Mouse (Mus musculus) intestine, embryonic 14.5 days (tissue): ENCODE measurements around the gene Magix. TPM values are rescaled to one million over a fixed set of nuclear protein-coding genes. Genes with fewer than 3 reads are reported as not detected.

ENCODE experiments used
- ATAC-seq: fragments of 200-750 bp; cut with Nextera tagmentation; replicated peaks from 2 replicates; pipeline ENCODE4 v1.8.0; 2017; ENCODE audit warnings: low read depth, moderate number of reproducible peaks, moderate TSS enrichment, moderate library complexity; ENCODE audit not compliant: low FRiP score, low TSS enrichment
- DNase-seq: peaks from one replicate; pipeline ENCODE4 v3.0.0-alpha.2; 2018; ENCODE audit warnings: low spot score
- H3K27ac ChIP-seq: fragments of 300-500 bp; sonication (generic); 2 replicates; pipeline ENCODE4 v1.5.1; 2014; ENCODE audit warnings: low read depth, mild to moderate bottlenecking, control low read depth
- H3K27me3 ChIP-seq: fragments of 300-500 bp; sonication (generic); replicated peaks from 2 replicates; pipeline ENCODE4 v1.6.1; 2014; ENCODE audit warnings: low read length, control low read depth; ENCODE audit not compliant: control insufficient read depth, insufficient read depth
- H3K36me3 ChIP-seq: fragments of 300-500 bp; sonication (generic); 2 replicates; pipeline ENCODE4 v1.6.1; 2014; ENCODE audit warnings: low read length, control low read depth; ENCODE audit not compliant: control insufficient read depth, insufficient read depth
- H3K4me1 ChIP-seq: fragments of 300-500 bp; sonication (generic); replicated peaks from 2 replicates; pipeline ENCODE4 v1.6.1; 2014; ENCODE audit warnings: low read length, control low read depth, mixed read lengths; ENCODE audit not compliant: control insufficient read depth, insufficient read depth
- H3K4me2 ChIP-seq: fragments of 300-500 bp; sonication (generic); 2 replicates; pipeline ENCODE4 v1.6.1; 2014; ENCODE audit warnings: low read length
- H3K4me3 ChIP-seq: fragments of 300-500 bp; sonication (generic); 2 replicates; pipeline ENCODE4 v1.5.1; 2014; ENCODE audit warnings: low read depth, low read length, control low read depth, mixed read lengths
- H3K9ac ChIP-seq: fragments of 300-500 bp; sonication (generic); 2 replicates; pipeline ENCODE4 v1.6.1; 2014; ENCODE audit warnings: mild to moderate bottlenecking, low read length
- H3K9me3 ChIP-seq: fragments of 300-500 bp; sonication (generic); 2 replicates; pipeline ENCODE4 v1.6.1; 2016; ENCODE audit warnings: low read length, control low read depth; ENCODE audit not compliant: control insufficient read depth
- WGBS: fragments of 180-500 bp; shearing (Covaris S2); extraction: QIAGEN DNeasy Blood & Tissue Kit; methylation state at CpG from one replicate; pipeline ENCODE4 v1.1.7; 2014; 5-methylcytosine and 5-hydroxymethylcytosine counted together
- polyA plus RNA-seq: library from polyadenylated mRNA; unstranded; fragments of >200 nt; fragmentation: Nextera tagmentation; extraction: Ambion mirVana; gene quantifications from 2 replicates; pipeline ENCODE4 v1.2.1, GENCODE M21; 2014

Gene Magix
- polyA plus RNA-seq, 1 experiment from 2014 or later: 0.57 TPM

DNA sequence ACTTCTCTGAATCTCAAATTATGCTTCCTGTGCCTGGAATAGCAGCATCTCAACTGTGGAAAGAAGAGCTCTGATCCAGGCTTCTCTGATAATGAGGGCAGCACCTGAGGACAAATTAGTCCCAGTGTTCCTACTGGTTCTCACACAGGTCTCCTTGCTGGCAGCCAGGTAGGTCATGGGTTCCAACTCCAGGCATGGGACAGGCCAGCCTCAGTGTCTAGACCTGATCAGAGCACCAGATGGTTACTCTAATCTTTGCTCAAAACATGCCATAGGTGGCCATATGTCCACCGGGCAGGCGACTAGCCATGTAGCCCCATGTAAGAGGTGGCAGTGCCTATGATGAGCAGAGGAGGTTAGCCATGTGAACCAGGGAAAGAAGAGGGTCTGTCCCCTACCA, 7.3 kb upstream of the Magix start:
- 100% methylated on average over 2 of the region's 2 CpGs for WGBS
- H3K27me3 ChIP-seq: no peaks in the 10 kb centered on the region
- ATAC-seq (no peak), DNase-seq (no peak)
- H3K9ac ChIP-seq: no peak overlapping the region
- H3K4me3 ChIP-seq: no peak overlapping the region
- H3K4me1 ChIP-seq: no peaks in the 10 kb centered on the region
- no peaks in the 10 kb centered on the region for H3K36me3 ChIP-seq
- no peak overlapping the region for H3K4me2 ChIP-seq
- no peaks in the 10 kb centered on the region for H3K9me3 ChIP-seq
- H3K27ac ChIP-seq: no peak overlapping the region

DNA sequence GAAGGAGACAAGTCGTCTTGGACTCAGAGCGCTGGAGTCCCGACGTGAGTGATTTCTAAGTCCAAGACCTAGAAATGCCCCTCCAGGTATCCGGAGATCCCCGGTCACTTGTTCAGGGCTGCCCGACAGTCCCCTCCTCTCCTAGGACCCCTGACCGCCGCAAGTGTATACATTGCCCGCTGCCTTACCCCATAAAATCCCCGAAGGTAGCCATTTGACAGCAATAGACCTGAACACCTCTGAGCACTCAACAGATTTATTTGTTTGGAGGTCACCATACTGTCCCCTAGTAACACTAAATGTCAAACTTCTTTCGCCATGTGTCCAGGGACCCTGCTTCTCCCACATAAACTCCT, 1.0 kb downstream of the Magix start:
- H3K27me3 ChIP-seq: no peaks in the 10 kb centered on the region
- H3K4me1 ChIP-seq: no peaks in the 10 kb centered on the region
- ATAC-seq (no peak), DNase-seq (no peak)
- peak overlapping the region; percentile 18; the same call in 1 of the 2 replicates for H3K4me3 ChIP-seq
- WGBS: 14% methylated on average over 12 of the region's 12 CpGs
- no peaks in the 10 kb centered on the region for H3K36me3 ChIP-seq
- H3K9ac ChIP-seq: no peak overlapping the region
- H3K27ac ChIP-seq: no peak overlapping the region
- H3K9me3 ChIP-seq: no peaks in the 10 kb centered on the region
- H3K4me2 ChIP-seq: peak overlapping the region; percentile 46

DNA sequence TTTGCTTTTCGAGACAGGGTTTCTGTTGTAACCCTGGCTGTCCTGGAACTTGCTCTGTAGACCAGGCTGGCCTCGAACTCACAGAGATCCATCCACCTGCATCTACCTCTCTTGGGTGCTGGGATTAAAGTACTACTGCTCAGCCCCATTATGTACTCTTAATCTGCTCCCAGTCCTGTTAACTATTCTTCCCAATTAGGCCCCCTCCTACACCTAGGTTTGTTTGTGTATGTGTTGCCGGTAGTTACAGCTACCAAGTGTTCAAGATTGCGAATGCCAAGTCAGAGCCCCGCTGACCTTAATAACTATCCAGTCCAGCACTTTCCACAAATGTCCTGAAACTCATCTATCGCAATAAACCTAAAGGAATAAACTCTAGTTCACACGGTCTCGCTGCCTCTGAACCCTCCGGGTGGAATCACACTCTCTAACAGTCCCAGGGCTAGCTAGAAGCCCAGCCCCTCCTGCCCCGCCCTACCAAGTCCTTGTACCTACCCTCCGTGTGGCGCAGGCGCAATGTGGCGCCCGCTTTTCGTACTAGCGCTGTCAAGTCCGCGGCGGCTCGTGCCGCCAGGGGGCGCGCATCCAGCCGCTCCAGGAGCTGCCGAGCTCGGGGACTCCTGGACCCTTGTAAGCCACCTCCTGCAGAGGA, 1.5 kb downstream of the Magix start:
- DNase-seq: peak; percentile 86
- H3K4me3 ChIP-seq: peak overlapping the region; percentile 18; the same call in 1 of the 2 replicates
- H3K36me3 ChIP-seq: no peaks in the 10 kb centered on the region
- H3K27ac ChIP-seq: no peak overlapping the region
- peak; percentile 90 for ATAC-seq
- H3K27me3 ChIP-seq: no peaks in the 10 kb centered on the region
- no peaks in the 10 kb centered on the region for H3K4me1 ChIP-seq
- no peak overlapping the region for H3K9ac ChIP-seq
- 20% methylated on average over 27 of the region's 27 CpGs for WGBS
- H3K4me2 ChIP-seq: peak overlapping the region; percentile 46
- no peaks in the 10 kb centered on the region for H3K9me3 ChIP-seq

DNA sequence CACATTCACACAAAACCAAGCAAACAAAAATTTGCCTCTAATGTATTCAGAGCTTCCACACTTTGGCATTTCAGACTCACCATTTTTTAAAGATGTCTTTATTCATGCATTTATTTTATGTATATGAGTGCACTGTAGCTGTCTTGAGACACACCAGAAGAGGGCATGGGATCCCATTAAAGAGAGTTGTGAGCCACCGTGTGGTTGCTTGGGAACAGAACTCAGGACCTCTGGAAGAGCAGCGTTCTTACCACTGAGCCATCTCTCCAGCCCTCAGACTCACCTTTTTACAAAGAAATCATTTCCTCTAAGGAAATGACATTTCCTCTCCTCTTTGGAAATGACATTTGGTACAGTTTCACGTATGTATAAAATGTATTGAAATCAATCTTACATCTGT, 2.1 kb downstream of the Magix start:
- no peaks in the 10 kb centered on the region for H3K36me3 ChIP-seq
- no peak for DNase-seq
- ATAC-seq: no peak
- WGBS: 36% methylated on average over 3 of the region's 3 CpGs
- H3K4me1 ChIP-seq: no peaks in the 10 kb centered on the region
- H3K9ac ChIP-seq: no peak overlapping the region
- H3K4me3 ChIP-seq: no peak overlapping the region
- no peak overlapping the region for H3K27ac ChIP-seq
- no peak overlapping the region for H3K4me2 ChIP-seq
- no peaks in the 10 kb centered on the region for H3K27me3 ChIP-seq
- H3K9me3 ChIP-seq: no peaks in the 10 kb centered on the region

DNA sequence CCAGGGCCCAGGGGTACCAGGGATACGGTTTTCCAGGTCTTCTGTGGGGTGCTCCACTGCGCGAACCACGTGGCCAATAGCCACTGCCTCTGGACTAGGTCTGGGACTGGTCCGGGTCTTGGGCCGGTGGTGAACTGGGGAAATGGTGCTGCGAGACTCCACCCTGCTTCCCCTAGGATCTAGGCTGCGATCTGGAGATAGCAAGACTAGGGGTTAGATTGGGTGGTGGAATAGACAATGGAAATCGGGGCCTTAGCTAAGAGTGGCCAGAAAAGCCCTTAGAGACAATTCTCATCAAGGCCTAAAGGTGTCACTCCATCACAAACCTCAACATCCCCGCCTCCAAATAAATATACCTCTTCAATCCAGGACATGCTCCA, 6.1 kb downstream of the Magix start:
- Histone ChIP-seq H3K4me3 (peak overlapping the region; percentile 22; the same call in 1 of the 2 replicates), H3K36me3 (no peaks in the 10 kb centered on the region), H3K9ac (peak overlapping the region; percentile 35; the same call in 1 of the 2 replicates), H3K27ac (peak overlapping the region; percentile 67; the same call in 1 of the 2 replicates), H3K4me2 (peak overlapping the region; percentile 45), H3K4me1 (no peaks in the 10 kb centered on the region), H3K27me3 (no peaks in the 10 kb centered on the region), H3K9me3 (no peaks in the 10 kb centered on the region)
- DNase-seq: no peak
- WGBS: 33% methylated on average over 10 of the region's 10 CpGs
- no peak for ATAC-seq

DNA sequence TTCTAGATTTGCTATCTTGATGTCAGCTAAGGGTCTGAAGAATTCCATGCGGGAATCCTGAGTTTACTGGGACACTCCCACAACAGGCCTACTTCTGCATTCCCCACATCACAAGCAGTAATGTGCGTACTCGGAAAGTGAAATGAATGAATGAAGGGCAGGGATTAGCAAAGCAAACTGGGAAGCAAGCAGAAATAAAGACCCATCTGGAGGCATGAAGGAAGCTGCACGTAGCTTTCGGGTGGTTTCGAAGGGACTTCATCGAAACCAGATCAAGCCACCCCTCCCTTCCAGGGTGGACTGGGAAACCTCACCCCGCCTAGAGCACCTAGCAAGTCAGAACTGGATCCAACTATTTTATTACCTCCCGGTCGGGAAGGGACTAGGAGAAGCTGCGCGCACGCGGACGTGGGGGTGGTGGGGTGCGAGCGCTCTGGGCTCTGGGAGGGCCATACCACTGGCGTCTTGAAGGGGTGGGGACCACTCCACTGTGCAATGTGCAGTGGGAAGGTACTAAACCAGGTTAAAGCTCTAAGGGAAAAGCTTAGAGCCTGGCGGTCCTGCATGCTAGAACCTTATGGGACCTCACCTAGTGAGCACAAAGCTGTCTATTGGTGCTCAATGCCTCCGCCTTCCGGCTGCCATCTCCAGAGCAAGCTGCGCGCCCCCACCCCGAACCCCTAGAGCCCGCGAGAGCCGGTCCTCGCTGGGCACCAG, 6.6 kb downstream of the Magix start:
- 25% methylated on average over 28 of the region's 28 CpGs for WGBS
- H3K4me3 ChIP-seq: peak overlapping the region; percentile 22
- H3K27me3 ChIP-seq: no peaks in the 10 kb centered on the region
- ATAC-seq: peak; percentile 55
- H3K9ac ChIP-seq: peak overlapping the region; percentile 35; the same call in 1 of the 2 replicates
- peak; percentile 71 for DNase-seq
- H3K9me3 ChIP-seq: no peaks in the 10 kb centered on the region
- peak overlapping the region; percentile 67 for H3K27ac ChIP-seq
- no peaks in the 10 kb centered on the region for H3K36me3 ChIP-seq
- no peaks in the 10 kb centered on the region for H3K4me1 ChIP-seq
- peak overlapping the region; percentile 45 for H3K4me2 ChIP-seq

DNA sequence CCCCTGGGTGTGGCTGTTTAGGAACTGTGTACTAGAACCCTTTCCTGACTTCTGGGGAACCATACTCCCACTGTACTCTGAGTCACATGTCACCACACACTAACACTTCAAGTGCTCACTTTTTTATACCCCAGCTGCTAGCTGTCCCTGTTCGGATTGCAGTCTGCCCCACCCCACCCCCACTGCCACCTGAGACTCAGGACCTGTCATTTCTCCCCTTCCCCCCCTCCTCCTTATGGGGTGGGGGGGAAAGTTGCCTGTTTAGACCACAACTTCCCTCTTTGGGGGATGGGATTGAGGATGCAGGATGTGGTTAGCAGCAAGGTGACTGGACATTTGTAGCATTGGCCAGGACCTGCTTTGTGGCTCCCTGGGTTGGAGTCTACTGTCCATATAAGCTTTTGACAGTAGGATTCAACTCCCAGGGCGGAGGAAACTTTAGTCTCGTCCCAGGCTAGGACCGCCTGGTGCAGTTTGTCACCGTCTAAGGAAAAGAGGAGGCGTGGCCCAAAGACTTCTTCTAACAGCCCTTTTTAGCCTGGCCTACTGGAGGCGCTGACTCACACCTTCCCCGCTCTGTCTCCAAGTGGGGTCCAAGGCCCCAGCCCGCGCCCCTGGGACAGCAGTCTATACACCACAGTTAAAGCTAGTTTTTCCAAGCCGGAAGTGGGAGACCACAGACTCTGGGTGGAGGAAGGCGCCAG, 7.3 kb downstream of the Magix start:
- 31% methylated on average over 12 of the region's 12 CpGs for WGBS
- peak; percentile 29; the same call in 1 of the 2 replicates for ATAC-seq
- peak overlapping the region; percentile 67 for H3K27ac ChIP-seq
- H3K4me1 ChIP-seq: no peaks in the 10 kb centered on the region
- H3K27me3 ChIP-seq: no peaks in the 10 kb centered on the region
- DNase-seq: no peak
- peaks cover 4% of the 10 kb centered on the region; the same call in 1 of the 2 replicates for H3K36me3 ChIP-seq
- no peaks in the 10 kb centered on the region for H3K9me3 ChIP-seq
- peak overlapping the region; percentile 45 for H3K4me2 ChIP-seq
- H3K9ac ChIP-seq: no peak overlapping the region
- H3K4me3 ChIP-seq: no peak overlapping the region

DNA sequence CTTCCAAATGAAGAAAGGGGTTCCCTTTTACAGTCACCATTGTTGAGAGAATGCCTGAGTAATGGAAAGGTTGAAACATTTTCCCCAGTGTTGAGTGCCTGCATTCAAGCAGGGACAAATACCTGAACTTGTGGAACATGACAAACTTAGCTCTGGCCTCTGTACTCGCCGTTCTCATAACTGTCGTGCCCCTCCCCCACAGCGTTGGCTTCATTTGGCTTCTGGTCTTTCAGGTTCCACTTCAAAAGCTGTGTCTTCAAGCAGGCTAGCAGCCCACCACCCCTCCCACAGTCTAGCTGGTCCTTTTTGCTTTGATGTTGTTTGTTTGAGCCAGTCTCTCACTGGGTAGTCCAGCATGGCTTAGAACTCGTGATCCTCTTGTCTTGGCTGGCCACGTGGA, 8.3 kb downstream of the Magix start:
- no peak for DNase-seq
- Histone ChIP-seq H3K4me2 (no peak overlapping the region), H3K27ac (no peak overlapping the region)

More for the DNA sequence above, 8.3 kb downstream of the Magix start:
- H3K9ac ChIP-seq: no peak overlapping the region
- H3K27me3 ChIP-seq: no peaks in the 10 kb centered on the region
- H3K36me3 ChIP-seq: peaks cover 4% of the 10 kb centered on the region; the same call in 1 of the 2 replicates
- no peaks in the 10 kb centered on the region for H3K9me3 ChIP-seq
- ATAC-seq: no peak
- H3K4me3 ChIP-seq: no peak overlapping the region
- no peaks in the 10 kb centered on the region for H3K4me1 ChIP-seq
- 46% methylated on average over 6 of the region's 6 CpGs for WGBS
